ENCODE assay signal across 8 mouse cellular contexts in the genomic region with DNA sequence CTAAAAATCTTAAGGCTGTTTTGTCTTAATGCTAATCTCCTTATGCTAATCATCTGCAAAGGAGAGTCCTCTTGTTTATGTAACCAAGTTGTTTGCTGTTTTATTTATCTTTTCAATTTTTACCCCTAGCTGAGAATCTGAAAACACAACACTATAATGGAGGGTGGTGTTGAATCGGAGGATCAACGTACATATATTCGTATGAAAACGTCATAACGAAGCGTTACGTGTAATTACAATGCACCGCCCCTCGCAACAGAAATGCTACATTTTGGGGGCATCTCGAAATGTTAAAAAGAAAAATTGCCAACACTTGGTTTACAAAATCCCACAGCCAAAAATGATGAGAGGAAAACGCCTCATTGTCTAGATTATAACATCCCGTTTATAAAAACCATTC. TPM values are rescaled to one million over a fixed set of nuclear protein-coding genes. Genes with fewer than 3 reads are reported as not detected.
DNase-seq lines count a peak whose midpoint lies in the region; ATAC-seq lines count a peak whose summit lies in the region.

No protein-coding gene starts in this region.

- peak overlapping the region; percentile 98 for H3K9ac ChIP-seq in liver, embryonic 12.5 days

- peaks cover 28% of the 10 kb centered on the region for H3K36me3 ChIP-seq in liver, embryonic 12.5 days

- peak overlapping the region; percentile 96 for H3K27ac ChIP-seq in liver, embryonic 12.5 days

- DNase-seq in embryo, embryonic 10 days (ENCODE audit: low spot score) = peak; percentile 34
- DNase-seq in embryo, embryonic 9.5 days (ENCODE audit: extremely low spot score) = no peak
- peak; percentile 16 for DNase-seq in thymus, postnatal 0 days (ENCODE audit: low spot score)
- no peak for DNase-seq in thymus, adult 18-20 months
- DNase-seq in layer of hippocampus, adult 11-12 months (ENCODE audit: low spot score) = no peak
- DNase-seq in retina, embryonic 14.5 days (ENCODE audit: low spot score) = no peak
- DNase-seq in layer of hippocampus, adult 18-20 months (ENCODE audit: low spot score in 2 of 2) = no peak

- peak overlapping the region; percentile 99 for H3K4me3 ChIP-seq in liver, embryonic 12.5 days

- ATAC-seq in liver, embryonic 12.5 days = 0 out of 2 replicates have a peak, but pooled peaks have one; percentile 21

- H3K27me3 ChIP-seq in liver, embryonic 12.5 days (replicated peaks) = no peaks in the 10 kb centered on the region

- H3K9me3 ChIP-seq in liver, embryonic 12.5 days (replicated peaks) = no peaks in the 10 kb centered on the region

- peak overlapping the region; percentile 91 for H3K4me2 ChIP-seq in liver, embryonic 12.5 days

- WGBS in liver, embryonic 12.5 days (ENCODE audit: insufficient replicate concordance) = 1% methylated on average over 12 of the region's 12 CpGs

- H3K4me1 ChIP-seq in liver, embryonic 12.5 days = peaks cover 21% of the 10 kb centered on the region

RNA-seq across cellular contexts. Expression of gene Suv39h2, which starts 0.9 kb away (rescaled TPM):
- polyA plus RNA-seq in thymus, postnatal 0 days (2015; fragmentation: Nextera tagmentation; extraction: Ambion mirVana) = 10.6 and 11.6 TPM in 2 replicates
- 13.2 and 13.3 TPM in 2 replicates for polyA plus RNA-seq in liver, embryonic 12.5 days (2016; fragmentation: Nextera tagmentation; extraction: Ambion mirVana)
- 1 to 10 TPM; 3.6 to 4.3 TPM for total RNA-seq in layer of hippocampus, adult 18-20 months (2021)

RNA-seq across cellular contexts. Expression of gene Gm45902, which starts 38.7 kb away (rescaled TPM):
- 3.8 and 4.5 TPM in 2 replicates for polyA plus RNA-seq in thymus, postnatal 0 days (2015; fragmentation: Nextera tagmentation; extraction: Ambion mirVana)
- 3.2 and 3.5 TPM in 2 replicates for polyA plus RNA-seq in liver, embryonic 12.5 days (2016; fragmentation: Nextera tagmentation; extraction: Ambion mirVana)
- total RNA-seq in layer of hippocampus, adult 18-20 months (2021) = 1 to 10 TPM; 4.7 TPM

RNA-seq across cellular contexts. Expression of gene Hspa14, which starts 38.7 kb away (rescaled TPM):
- 137 and 138 TPM in 2 replicates for polyA plus RNA-seq in thymus, postnatal 0 days (2015; fragmentation: Nextera tagmentation; extraction: Ambion mirVana)
- polyA plus RNA-seq in liver, embryonic 12.5 days (2016; fragmentation: Nextera tagmentation; extraction: Ambion mirVana) = 107 and 109 TPM in 2 replicates
- total RNA-seq in layer of hippocampus, adult 18-20 months (2021) = 10 to 100 TPM; 43.1 to 44.3 TPM

RNA-seq across cellular contexts. Expression of gene Cdnf, which starts 38.9 kb away (rescaled TPM):
- 0.26 and 0.36 TPM in 2 replicates for polyA plus RNA-seq in thymus, postnatal 0 days (2015; fragmentation: Nextera tagmentation; extraction: Ambion mirVana)
- 0.11 and 0.24 TPM in 2 replicates for polyA plus RNA-seq in liver, embryonic 12.5 days (2016; fragmentation: Nextera tagmentation; extraction: Ambion mirVana)
- total RNA-seq in layer of hippocampus, adult 18-20 months (2021) = under 1 TPM; 0.59 to 0.66 TPM

RNA-seq across cellular contexts. Expression of gene Dclre1c, which starts 50.0 kb away (rescaled TPM):
- 16.4 and 21.2 TPM in 2 replicates for polyA plus RNA-seq in thymus, postnatal 0 days (2015; fragmentation: Nextera tagmentation; extraction: Ambion mirVana)
- polyA plus RNA-seq in liver, embryonic 12.5 days (2016; fragmentation: Nextera tagmentation; extraction: Ambion mirVana) = 5.9 and 6.8 TPM in 2 replicates
- total RNA-seq in layer of hippocampus, adult 18-20 months (2021) = 10 to 100 TPM in 1 of 2 experiments, 1 to 10 TPM in 1; 9.9 to 12.5 TPM

Comparison
In these comparisons a context has a peak if more than half of its experiments do, and no peak if none do; other contexts are left out.
1. DNase-seq: peak in embryo, embryonic 10 days (single experiment) and thymus, postnatal 0 days (single experiment); none in embryo, embryonic 9.5 days (single experiment), thymus, adult 18-20 months (0 of 2), layer of hippocampus, adult 11-12 months (single experiment), retina, embryonic 14.5 days (single experiment) and layer of hippocampus, adult 18-20 months (0 of 2).